Mouse (Mus musculus) small intestine, adult 2 months (tissue): Measurements from ENCODE around the gene Pon2.

Experiments
- CTCF ChIP-seq: fragments of 200-500 bp; IDR thresholded peaks from 2 replicates; pipeline ENCODE4 v1.5.1; 2012; ENCODE audit warnings: low read depth, mild to moderate bottlenecking, control low read depth, inconsistent platforms, low read length, moderate library complexity, mixed read lengths; ENCODE audit not compliant: insufficient replicate concordance, insufficient read length; ENCODE audit errors: extremely low read depth
- POLR2A ChIP-seq: fragments of 200-500 bp; IDR thresholded peaks from 2 replicates; pipeline ENCODE4 v1.6.1; 2012; ENCODE audit warnings: low read depth, mild to moderate bottlenecking, control low read depth, inconsistent platforms, low read length, moderate library complexity

- TF ChIP-seq POLR2A (no peak), CTCF (no peak)
Observed at GRCm38 (mm10) chr6:5310491-5310890, 12.2 kb upstream of the Pon2 start.
